Mouse (Mus musculus) MEL (cell line): ENCODE results near the gene Tmbim1. TPM values are rescaled to one million over a fixed set of nuclear protein-coding genes. Genes with fewer than 3 reads are reported as not detected.
A peak's percentile ranks its signal among the peaks of the same experiment; 100 is the strongest.
"Not testable (repeated sequence)": the region's sequence is repeated elsewhere in the genome, so short reads cannot be mapped to it uniquely, and the experiment has no call there.

Source experiments
- DNase-seq: peaks from one replicate; pipeline ENCODE4 v3.0.0; 2011; ENCODE audit warnings: low read depth, low spot score
- H3K27ac ChIP-seq: 2 replicates; pipeline ENCODE4 v1.5.1; 2012; ENCODE audit warnings: low read depth, mild to moderate bottlenecking, control low read depth, low read length, moderate library complexity; ENCODE audit not compliant: control insufficient read depth
- H3K27me3 ChIP-seq, 2 experiments: fragments of 150-350 bp in 1 of 2; sonication (generic) in 1 of 2; 2 replicates each; pipeline ENCODE4 v1.6.1; 2012; ENCODE audit warnings: low read length in 2 of 2, mild to moderate bottlenecking in 2 of 2, improper control_type of control experiment in 1 of 2, moderate library complexity in 1 of 2; ENCODE audit not compliant: insufficient read depth in 2 of 2, control insufficient read depth in 1 of 2
- H3K36me3 ChIP-seq, 2 experiments: 2 replicates each; pipeline ENCODE4 v1.6.1; 2012 to 2014; ENCODE audit warnings: low read length in 2 of 2, improper control_type of control experiment in 1 of 2, inconsistent platforms in 1 of 2, mild to moderate bottlenecking in 1 of 2; ENCODE audit not compliant: insufficient read depth in 2 of 2, control insufficient read depth in 1 of 2
- H3K4me1 ChIP-seq, 2 experiments: fragments of 150-350 bp in 1 of 2; sonication (generic) in 1 of 2; 2 replicates each; pipeline ENCODE4 v1.6.1; 2012; ENCODE audit warnings: low read length in 2 of 2, improper control_type of control experiment in 1 of 2, mild to moderate bottlenecking in 1 of 2; ENCODE audit not compliant: insufficient read depth in 2 of 2, control insufficient read depth in 1 of 2
- H3K4me3 ChIP-seq, 2 experiments: fragments of 150-350 bp in 1 of 2; sonication (generic) in 1 of 2; 2 replicates each; pipeline ENCODE4 v1.5.1; 2012; ENCODE audit warnings: low read depth in 2 of 2, low read length in 2 of 2, mild to moderate bottlenecking in 2 of 2, moderate library complexity in 2 of 2, control low read depth in 1 of 2, improper control_type of control experiment in 1 of 2; ENCODE audit not compliant: control insufficient read depth in 1 of 2, insufficient read depth in 1 of 2
- H3K79me2 ChIP-seq: 2 replicates; pipeline ENCODE4 v1.6.1; 2012; ENCODE audit warnings: mild to moderate bottlenecking, low read length, moderate library complexity; ENCODE audit not compliant: control insufficient read depth, poor library complexity, insufficient read depth
- H3K9ac ChIP-seq: 2 replicates; pipeline ENCODE4 v1.6.1; 2012; ENCODE audit warnings: low read depth, mild to moderate bottlenecking, control low read depth, low read length, moderate library complexity; ENCODE audit not compliant: control insufficient read depth, poor library complexity, severe bottlenecking
- H3K9me3 ChIP-seq: fragments of 150-350 bp; sonication (generic); replicated peaks from 2 replicates; pipeline ENCODE4 v1.6.1; 2012; ENCODE audit warnings: mild to moderate bottlenecking, low read length, improper control_type of control experiment, moderate library complexity; ENCODE audit not compliant: insufficient read depth
- CHD2 ChIP-seq: IDR thresholded peaks from 2 replicates; pipeline ENCODE4 v1.6.1; 2011; ENCODE audit warnings: low read length, improper control_type of control experiment
- CTCF ChIP-seq, 3 experiments: IDR thresholded peaks in 2 of 3; conservative IDR thresholded peaks in 1 of 3; 2 replicates each; pipeline ENCODE4 v1.5.1; 2011 to 2012; ENCODE audit warnings: low read length in 3 of 3, low read depth in 2 of 3, mild to moderate bottlenecking in 2 of 3, improper control_type of control experiment in 1 of 3, inconsistent platforms in 1 of 3, mixed read lengths in 1 of 3, moderate library complexity in 1 of 3; ENCODE audit not compliant: control insufficient read depth in 1 of 3, insufficient read depth in 1 of 3, poor library complexity in 1 of 3, severe bottlenecking in 1 of 3
- E2F4 ChIP-seq: IDR thresholded peaks from 2 replicates; pipeline ENCODE4 v1.6.1; 2011; ENCODE audit warnings: low read depth, low read length, improper control_type of control experiment, borderline replicate concordance
- ELF1 ChIP-seq: IDR thresholded peaks from 2 replicates; pipeline ENCODE4 v1.6.1; 2014; ENCODE audit warnings: low read depth, mild to moderate bottlenecking, inconsistent platforms, low read length, improper control_type of control experiment, moderate library complexity
- HCFC1 ChIP-seq: IDR thresholded peaks from 2 replicates; pipeline ENCODE4 v1.6.1; 2012; ENCODE audit warnings: low read depth, mild to moderate bottlenecking, inconsistent platforms, low read length, improper control_type of control experiment, moderate library complexity
- KAT2A ChIP-seq: conservative IDR thresholded peaks from 2 replicates; pipeline ENCODE4 v1.6.1; 2012; ENCODE audit warnings: low read depth, low read length, improper control_type of control experiment, inconsistent platforms
- MAX ChIP-seq: IDR thresholded peaks from 2 replicates; pipeline ENCODE4 v1.6.1; 2011; ENCODE audit warnings: low read length, improper control_type of control experiment
- MAZ ChIP-seq: IDR thresholded peaks from 2 replicates; pipeline ENCODE4 v1.6.1; 2012; ENCODE audit warnings: low read depth, mild to moderate bottlenecking, inconsistent platforms, low read length, improper control_type of control experiment
- MXI1 ChIP-seq: IDR thresholded peaks from 2 replicates; pipeline ENCODE4 v1.6.1; 2011; ENCODE audit warnings: mild to moderate bottlenecking, low read depth, low read length, improper control_type of control experiment
- MYC ChIP-seq: IDR thresholded peaks from 2 replicates; pipeline ENCODE4 v1.6.1; 2011; ENCODE audit warnings: low read depth, mild to moderate bottlenecking, low read length, improper control_type of control experiment, moderate library complexity
- NELFE ChIP-seq: IDR thresholded peaks from 2 replicates; pipeline ENCODE4 v1.6.1; 2011; ENCODE audit warnings: low read depth, low read length, improper control_type of control experiment
- POLR2A ChIP-seq, 2 experiments: IDR thresholded peaks; 2 replicates each; pipeline ENCODE4 v1.6.1; 2011 to 2012; ENCODE audit warnings: low read length in 2 of 2, mild to moderate bottlenecking in 2 of 2, control low read depth in 1 of 2, improper control_type of control experiment in 1 of 2, low read depth in 1 of 2, moderate library complexity in 1 of 2; ENCODE audit not compliant: control insufficient read depth in 1 of 2, insufficient read depth in 1 of 2, poor library complexity in 1 of 2
- POLR2AphosphoS2 ChIP-seq: IDR thresholded peaks from 2 replicates; pipeline ENCODE4 v1.6.1; 2011; ENCODE audit warnings: low read length, improper control_type of control experiment
- POLR2AphosphoS5 ChIP-seq: IDR thresholded peaks from 2 replicates; pipeline ENCODE4 v1.6.1; 2012; ENCODE audit warnings: low read depth, borderline replicate concordance, mild to moderate bottlenecking, inconsistent platforms, low read length, moderate library complexity, mixed read lengths
- SIN3A ChIP-seq: IDR thresholded peaks from 2 replicates; pipeline ENCODE4 v1.6.1; 2012; ENCODE audit warnings: low read length, improper control_type of control experiment, inconsistent platforms
- SMC3 ChIP-seq: IDR thresholded peaks from 2 replicates; pipeline ENCODE4 v1.6.1; 2011; ENCODE audit warnings: low read depth, low read length, improper control_type of control experiment
- TBP ChIP-seq: IDR thresholded peaks from 2 replicates; pipeline ENCODE4 v1.8.0; 2011; ENCODE audit warnings: low read depth, low read length, improper control_type of control experiment
- TCF12 ChIP-seq: IDR thresholded peaks from 2 replicates; pipeline ENCODE4 v1.6.1; 2014; ENCODE audit warnings: low read depth, mild to moderate bottlenecking, inconsistent platforms, low read length, improper control_type of control experiment, moderate library complexity
- USF1 ChIP-seq: IDR thresholded peaks from 2 replicates; pipeline ENCODE4 v1.6.1; 2014; ENCODE audit warnings: low read depth, mild to moderate bottlenecking, inconsistent platforms, low read length, improper control_type of control experiment, moderate library complexity
- ZMIZ1 ChIP-seq: IDR thresholded peaks from 2 replicates; pipeline ENCODE4 v1.6.1; 2012; ENCODE audit warnings: low read depth, mild to moderate bottlenecking, inconsistent platforms, low read length, improper control_type of control experiment, moderate library complexity
- ZNF384 ChIP-seq: IDR thresholded peaks from 2 replicates; pipeline ENCODE4 v1.6.1; 2012; ENCODE audit warnings: low read depth, mild to moderate bottlenecking, inconsistent platforms, low read length, improper control_type of control experiment
- polyA plus RNA-seq, 2 experiments: library from polyadenylated mRNA; stranded (reverse) in 1 of 2; unstranded in 1 of 2; fragments of >175 nt in 1 of 2; fragments of >200 nt in 1 of 2; gene quantifications; 2 replicates each; pipeline versions ENCODE4 v1.2.1 to v1.2.4; 2012; ENCODE audit warnings: low replicate concordance in 2 of 2, low read depth in 1 of 2; ENCODE audit not compliant: insufficient read length in 2 of 2, insufficient read depth in 1 of 2, missing spikeins in 1 of 2
- total RNA-seq: library from RNA; depleted of rRNA; stranded (reverse); fragments of 300-350 nt; gene quantifications from 2 replicates; pipeline ENCODE4 v1.2.3, GENCODE M21; 2012

Tmbim1 gene
- total and polyA plus RNA-seq, 3 experiments = 13.0 to 20.8 TPM; not detected in 1

DNA sequence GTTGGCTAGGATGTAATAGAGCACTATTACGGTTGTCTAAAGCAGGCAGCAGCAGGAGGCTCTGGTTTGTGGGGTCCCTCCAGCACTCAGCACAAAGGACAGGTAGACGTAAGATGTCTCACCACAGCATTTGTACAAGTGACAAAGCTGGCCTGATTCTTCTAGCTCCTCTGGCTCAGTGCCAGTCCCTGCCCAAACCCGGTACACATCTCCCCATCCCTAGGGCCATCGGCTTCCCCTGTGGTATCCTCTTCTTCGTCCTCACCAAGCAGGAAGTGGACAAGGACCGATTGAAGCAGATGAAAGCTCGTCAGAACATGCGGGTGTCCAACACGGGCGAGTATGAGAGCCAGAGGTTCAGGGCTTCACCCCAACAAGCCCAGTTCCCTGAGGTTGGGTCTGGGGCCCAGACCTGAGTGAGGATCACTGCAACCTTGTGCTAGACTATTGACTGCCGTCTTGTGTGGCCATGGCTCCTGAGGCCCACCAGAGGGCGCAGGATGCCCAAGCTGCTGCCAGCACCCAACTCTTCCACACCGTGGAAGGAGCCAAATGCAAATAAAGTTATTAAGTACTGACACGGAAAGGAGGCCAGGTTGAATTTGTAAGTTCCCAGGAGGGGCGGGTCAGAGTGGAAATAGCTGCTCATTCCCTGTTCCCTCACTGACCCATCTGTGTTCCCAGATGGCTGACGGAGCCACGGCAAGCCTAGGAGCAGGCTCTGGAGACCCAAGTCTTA, 18.4 kb downstream of the Tmbim1 start:
- H3K36me3 ChIP-seq, H3K9me3 ChIP-seq, H3K27ac ChIP-seq: not testable (repeated sequence)

DNA sequence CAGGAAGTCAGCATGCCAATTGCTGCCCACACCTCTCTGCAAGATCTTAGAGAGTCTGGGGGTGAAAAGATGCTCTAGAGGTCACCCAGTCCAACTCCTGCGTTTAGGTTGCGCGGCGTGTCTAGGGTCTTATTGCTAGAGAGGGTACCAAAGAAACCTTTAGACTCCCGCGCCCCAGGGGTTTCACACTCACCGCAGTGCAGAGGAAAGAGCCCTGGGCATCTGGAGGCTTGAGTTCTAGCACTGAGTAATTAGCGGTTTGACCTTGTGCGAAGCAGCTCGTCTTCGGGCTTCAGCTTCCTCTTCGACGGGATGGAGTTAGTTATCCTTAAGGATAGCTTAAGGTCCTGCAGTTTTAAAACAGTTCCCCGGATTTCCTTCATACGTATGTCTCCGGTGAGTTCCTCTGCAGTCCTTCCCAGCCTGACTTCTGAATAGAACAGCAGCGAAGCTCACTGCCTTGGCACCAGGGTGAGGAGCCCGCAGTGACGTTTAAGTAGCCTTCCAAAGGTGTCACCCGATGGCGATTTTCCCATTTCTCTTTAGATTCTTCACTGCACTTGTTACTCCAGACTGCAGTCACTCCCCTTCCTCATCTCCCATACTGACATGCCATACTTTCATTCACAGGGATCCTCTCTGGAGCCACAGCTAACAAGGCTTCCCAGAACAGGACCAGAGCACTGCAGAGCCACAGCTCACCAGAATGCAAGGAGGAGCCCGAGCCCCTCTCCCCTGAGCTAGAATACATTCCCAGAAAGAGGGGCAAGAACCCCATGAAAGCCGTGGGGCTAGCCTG, 20.0 kb downstream of the Tmbim1 start:
- H3K27ac ChIP-seq = peak overlapping the region; percentile 4; the same call in 1 of the 2 replicates
- H3K9me3 ChIP-seq = no peaks in the 10 kb centered on the region
- no peaks in the 10 kb centered on the region for H3K27me3 ChIP-seq
- H3K79me2 ChIP-seq = peaks cover 9% of the 10 kb centered on the region
- H3K4me1 ChIP-seq = peaks cover 0 to 3% of the 10 kb centered on the region in 2 experiments; a peak in 2 of 4 replicates
- peaks cover 0 to 2% of the 10 kb centered on the region in 2 experiments; a peak in 1 of 4 replicates for H3K36me3 ChIP-seq
- peak overlapping the region; percentile 63 to 84 for H3K4me3 ChIP-seq
- no peak for DNase-seq
- H3K9ac ChIP-seq = peak overlapping the region; percentile 78
- TF ChIP-seq E2F4 (no peak), ZMIZ1 (no peak)

More for the DNA sequence above, 18.4 kb downstream of the Tmbim1 start:
- H3K27me3 ChIP-seq, H3K4me1 ChIP-seq, H3K9ac ChIP-seq, DNase-seq, H3K79me2 ChIP-seq, H3K4me3 ChIP-seq: not testable (repeated sequence)
- TF ChIP-seq SMC3 = peak; percentile 32; the same call in 1 of the 2 replicates
- peak in 2 of 3 experiments; percentile 11 to 30; a peak in 2 of 6 replicates for TF ChIP-seq CTCF (IDR thresholded peaks at IDR 0.05 in 2 of 3, conservative IDR thresholded peaks at IDR 0.05 in 1 of 3; ENCODE audit: control insufficient read depth in 1 of 3, insufficient read depth in 1 of 3, low read depth in 2 of 3, low read length in 3 of 3, poor library complexity in 1 of 3, severe bottlenecking in 1 of 3)

- H3K79me2 ChIP-seq = peaks cover 9% of the 10 kb centered on the region
- H3K27ac ChIP-seq = peak within 1 kb of the TSS; percentile 5; the same call in 1 of the 2 replicates
- H3K9ac ChIP-seq = peak within 1 kb of the TSS; percentile 78
- H3K27me3 ChIP-seq = no peaks in the 10 kb centered on the region
- H3K9me3 ChIP-seq = no peaks in the 10 kb centered on the region
- peak within 1 kb of the TSS; percentile 67 to 84 for H3K4me3 ChIP-seq
- peaks cover 0 to 2% of the 10 kb centered on the region in 2 experiments; a peak in 1 of 4 replicates for H3K36me3 ChIP-seq
- peaks cover 0 to 3% of the 10 kb centered on the region in 2 experiments; a peak in 2 of 4 replicates for H3K4me1 ChIP-seq
- peak; percentile 100 for DNase-seq
- TF ChIP-seq MYC (peak; percentile 28; the same call in 1 of the 2 replicates), HCFC1 (peak; percentile 98), NELFE (peak; percentile 60), MXI1 (peak; percentile 77), POLR2AphosphoS2 (peak; percentile 50; the same call in 1 of the 2 replicates), POLR2AphosphoS5 (no peak), CHD2 (peak; percentile 39; the same call in 1 of the 2 replicates), TCF12 (no peak), ZNF384 (no peak), KAT2A (peak; percentile 98), ZMIZ1 (0 out of 2 replicates have a peak, but pooled peaks have one; percentile 39), POLR2A (IDR thresholded peaks at IDR 0.05; ENCODE audit: control insufficient read depth in 1 of 2, insufficient read depth in 1 of 2, low read depth in 1 of 2, low read length in 2 of 2, poor library complexity in 1 of 2) (peak; percentile 10 to 81; a peak in 3 of 4 replicates), TBP (no peak), USF1 (0 out of 2 replicates have a peak, but pooled peaks have one; percentile 8), ELF1 (peak; percentile 84), MAZ (peak; percentile 62; the same call in 1 of the 2 replicates), SIN3A (peak; percentile 98), CTCF (IDR thresholded peaks at IDR 0.05 in 2 of 3, conservative IDR thresholded peaks at IDR 0.05 in 1 of 3; ENCODE audit: control insufficient read depth in 1 of 3, insufficient read depth in 1 of 3, low read depth in 2 of 3, low read length in 3 of 3, poor library complexity in 1 of 3, severe bottlenecking in 1 of 3) (0 out of 6 replicates have a peak, but pooled peaks of 1 of the 3 experiments have one; percentile 4), MAX (peak; percentile 53; the same call in 1 of the 2 replicates)
Measured at GRCm38 (mm10) chr1:74284543-74285160, 20.8 kb downstream of the Tmbim1 start, which contains the start of the genes Aamp and Pnkd. Aamp (minus strand) TSS chr1:74284738. Pnkd (plus strand) TSS chr1:74284930.
